Mouse (Mus musculus): ENCODE data around the gene Ptgis. TPM values are rescaled to one million over a fixed set of nuclear protein-coding genes. Genes with fewer than 3 reads are reported as not detected.

The Ptgis gene
- polyA plus RNA-seq, 1 experiment from 2014 or later: 8.9 TPM

GRCm38 (mm10) chr2:167250003-167250735 is 9.8 kb upstream of the Ptgis start:
- no peak for ATAC-seq
- H3K4me2 ChIP-seq (replicated peaks; ENCODE audit: low read depth): peak overlapping the region; percentile 24; the same call in 1 of the 2 replicates
- H3K4me3 ChIP-seq (ENCODE audit: low read depth, low read length): no peak overlapping the region
- no peak overlapping the region for H3K27ac ChIP-seq (ENCODE audit: low read depth, low read length)
- TF ChIP-seq CTCF (IDR thresholded peaks at IDR 0.05; ENCODE audit: low read depth): no peak
- no peak overlapping the region for H3K9ac ChIP-seq (ENCODE audit: low read depth, low read length)
- 58% methylated on average over 8 of the region's 11 CpGs for WGBS
- H3K4me1 ChIP-seq (replicated peaks; ENCODE audit: control insufficient read depth, insufficient read depth, low read length): 0 out of 2 replicates have a peak, but pooled peaks cover 3% of the 10 kb centered on the region
- no peaks in the 10 kb centered on the region for H3K9me3 ChIP-seq (ENCODE audit: control insufficient read depth)
- no peaks in the 10 kb centered on the region for H3K36me3 ChIP-seq (ENCODE audit: control insufficient read depth, insufficient read depth)
- no peaks in the 10 kb centered on the region for H3K27me3 ChIP-seq (replicated peaks; ENCODE audit: control insufficient read depth, insufficient read depth, low read length)

DNA sequence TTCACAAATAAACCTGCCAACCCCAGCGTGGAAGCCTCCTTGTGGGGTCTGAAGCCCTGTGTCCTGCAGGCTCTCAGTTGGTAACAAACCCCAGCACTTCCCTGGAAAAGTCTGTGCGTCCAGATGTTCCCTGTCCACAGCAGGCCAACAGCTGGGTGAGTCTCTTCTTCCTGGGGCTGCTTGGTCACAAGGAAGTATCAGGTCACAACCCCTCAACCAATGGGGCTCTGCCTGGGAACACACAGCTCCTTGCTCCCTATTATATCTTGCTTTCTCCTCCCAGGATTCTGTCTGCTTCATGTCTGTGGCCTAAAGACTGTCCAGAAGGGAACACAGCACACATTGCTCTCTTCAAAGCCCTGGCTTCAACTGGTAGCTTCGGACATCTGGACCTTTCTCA is 9.2 kb upstream of the Ptgis start:
- no peak for ATAC-seq
- no peaks in the 10 kb centered on the region for H3K9me3 ChIP-seq (ENCODE audit: control insufficient read depth)
- H3K27me3 ChIP-seq (replicated peaks; ENCODE audit: control insufficient read depth, insufficient read depth, low read length): no peaks in the 10 kb centered on the region
- H3K4me2 ChIP-seq (replicated peaks; ENCODE audit: low read depth): no peak overlapping the region
- H3K36me3 ChIP-seq (ENCODE audit: control insufficient read depth, insufficient read depth): no peaks in the 10 kb centered on the region
- WGBS: 65% methylated on average over 3 of the region's 3 CpGs
- no peak overlapping the region for H3K9ac ChIP-seq (ENCODE audit: low read depth, low read length)
- TF ChIP-seq CTCF (IDR thresholded peaks at IDR 0.05; ENCODE audit: low read depth): no peak
- H3K27ac ChIP-seq (ENCODE audit: low read depth, low read length): no peak overlapping the region
- no peak overlapping the region for H3K4me3 ChIP-seq (ENCODE audit: low read depth, low read length)
- H3K4me1 ChIP-seq (replicated peaks; ENCODE audit: control insufficient read depth, insufficient read depth, low read length): 0 out of 2 replicates have a peak, but pooled peaks cover 3% of the 10 kb centered on the region

DNA sequence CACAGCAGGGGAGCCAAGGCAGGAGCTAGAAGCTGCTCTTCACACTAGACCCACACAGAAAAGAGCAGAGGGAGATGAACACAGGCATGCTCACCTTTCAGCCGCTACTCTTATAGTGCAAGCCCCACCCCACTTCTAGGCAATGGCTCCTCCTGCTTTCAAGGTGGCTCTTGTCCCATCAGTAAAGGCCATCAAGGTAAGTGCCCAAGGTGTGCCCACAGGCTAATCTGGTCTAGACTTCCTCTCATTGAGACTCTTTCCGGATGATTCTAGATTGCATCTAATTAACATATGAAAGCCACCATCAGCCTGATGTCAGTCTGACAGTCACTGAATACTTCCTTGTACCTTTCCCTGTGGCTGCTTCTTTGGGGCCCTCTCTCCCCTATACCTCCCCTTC is 7.4 kb upstream of the Ptgis start:
- 60% methylated on average over 2 of the region's 2 CpGs for WGBS
- H3K9ac ChIP-seq (ENCODE audit: low read depth, low read length): no peak overlapping the region
- H3K4me2 ChIP-seq (replicated peaks; ENCODE audit: low read depth): no peak overlapping the region
- H3K36me3 ChIP-seq (ENCODE audit: control insufficient read depth, insufficient read depth): no peaks in the 10 kb centered on the region
- no peak overlapping the region for H3K4me3 ChIP-seq (ENCODE audit: low read depth, low read length)
- ATAC-seq: no peak
- no peak for TF ChIP-seq CTCF (IDR thresholded peaks at IDR 0.05; ENCODE audit: low read depth)
- H3K4me1 ChIP-seq (replicated peaks; ENCODE audit: control insufficient read depth, insufficient read depth, low read length): 0 out of 2 replicates have a peak, but pooled peaks cover 3% of the 10 kb centered on the region
- no peaks in the 10 kb centered on the region for H3K27me3 ChIP-seq (replicated peaks; ENCODE audit: control insufficient read depth, insufficient read depth, low read length)
- H3K9me3 ChIP-seq (ENCODE audit: control insufficient read depth): no peaks in the 10 kb centered on the region
- H3K27ac ChIP-seq (ENCODE audit: low read depth, low read length): no peak overlapping the region

- WGBS: 82% methylated on average over 7 of the region's 7 CpGs
- no peak overlapping the region for H3K27ac ChIP-seq (ENCODE audit: low read depth, low read length)
- H3K4me3 ChIP-seq (ENCODE audit: low read depth, low read length): no peak overlapping the region
- TF ChIP-seq CTCF (IDR thresholded peaks at IDR 0.05; ENCODE audit: low read depth): no peak
- ATAC-seq: no peak
- 0 out of 2 replicates have a peak, but pooled peaks cover 3% of the 10 kb centered on the region for H3K4me1 ChIP-seq (replicated peaks; ENCODE audit: control insufficient read depth, insufficient read depth, low read length)
- no peak overlapping the region for H3K9ac ChIP-seq (ENCODE audit: low read depth, low read length)
- H3K36me3 ChIP-seq (ENCODE audit: control insufficient read depth, insufficient read depth): no peaks in the 10 kb centered on the region
- no peaks in the 10 kb centered on the region for H3K9me3 ChIP-seq (ENCODE audit: control insufficient read depth)
- H3K4me2 ChIP-seq (replicated peaks; ENCODE audit: low read depth): no peak overlapping the region
- no peaks in the 10 kb centered on the region for H3K27me3 ChIP-seq (replicated peaks; ENCODE audit: control insufficient read depth, insufficient read depth, low read length)
Measured at GRCm38 (mm10) chr2:167246704-167247103, 6.3 kb upstream of the Ptgis start.

- peak; percentile 30 for TF ChIP-seq CTCF (IDR thresholded peaks at IDR 0.05; ENCODE audit: low read depth)
- WGBS: 78% methylated on average over 4 of the region's 4 CpGs
- no peak for ATAC-seq
Measured at GRCm38 (mm10) chr2:167244892-167245291, 4.5 kb upstream of the Ptgis start.

GRCm38 (mm10) chr2:167243831-167244563 is 3.6 kb upstream of the Ptgis start:
- peaks cover 18% of the 10 kb centered on the region for H3K27me3 ChIP-seq (replicated peaks; ENCODE audit: control insufficient read depth, insufficient read depth, low read length)
- ATAC-seq: no peak
- no peaks in the 10 kb centered on the region for H3K4me1 ChIP-seq (replicated peaks; ENCODE audit: control insufficient read depth, insufficient read depth, low read length)
- no peak for TF ChIP-seq CTCF (IDR thresholded peaks at IDR 0.05; ENCODE audit: low read depth)
- H3K36me3 ChIP-seq (ENCODE audit: control insufficient read depth, insufficient read depth): no peaks in the 10 kb centered on the region
- H3K27ac ChIP-seq (ENCODE audit: low read depth, low read length): no peak overlapping the region
- no peak overlapping the region for H3K4me2 ChIP-seq (replicated peaks; ENCODE audit: low read depth)
- H3K4me3 ChIP-seq (ENCODE audit: low read depth, low read length): no peak overlapping the region
- H3K9me3 ChIP-seq (ENCODE audit: control insufficient read depth): no peaks in the 10 kb centered on the region
- H3K9ac ChIP-seq (ENCODE audit: low read depth, low read length): no peak overlapping the region
- WGBS: 90% methylated on average over 4 of the region's 4 CpGs

More at GRCm38 (mm10) chr2:167244892-167245291, 4.5 kb upstream of the Ptgis start:
- no peak overlapping the region for H3K9ac ChIP-seq (ENCODE audit: low read depth, low read length)
- H3K4me2 ChIP-seq (replicated peaks; ENCODE audit: low read depth): no peak overlapping the region
- no peaks in the 10 kb centered on the region for H3K36me3 ChIP-seq (ENCODE audit: control insufficient read depth, insufficient read depth)
- no peaks in the 10 kb centered on the region for H3K4me1 ChIP-seq (replicated peaks; ENCODE audit: control insufficient read depth, insufficient read depth, low read length)
- no peak overlapping the region for H3K4me3 ChIP-seq (ENCODE audit: low read depth, low read length)
- H3K9me3 ChIP-seq (ENCODE audit: control insufficient read depth): no peaks in the 10 kb centered on the region
- no peak overlapping the region for H3K27ac ChIP-seq (ENCODE audit: low read depth, low read length)
- H3K27me3 ChIP-seq (replicated peaks; ENCODE audit: control insufficient read depth, insufficient read depth, low read length): peaks cover 9% of the 10 kb centered on the region; the same call in 1 of the 2 replicates

Measured in intestine, postnatal 0 days (tissue).